Mouse (Mus musculus) limb, embryonic 11.5 days (tissue): ENCODE measurements at regions not wholly inside any gene's neighbourhood (a gene's known extent, or its start where the extent isn't known, plus 50 kb on each side); places are given as distances from the start of the nearest gene placed in this dataset.
"Not testable (repeated sequence)": the region's sequence is repeated elsewhere in the genome, so short reads cannot be mapped to it uniquely, and the experiment has no call there.

Source experiments
- ATAC-seq: fragments of 200-750 bp; cut with Nextera tagmentation; 2 replicates; pipeline ENCODE4 v1.8.0; 2017; ENCODE audit warnings: low read depth; ENCODE audit not compliant: insufficient number of reproducible peaks, low FRiP score, low TSS enrichment
- DNase-seq: peaks from one replicate; pipeline ENCODE4 v3.0.0-alpha.2; 2015; ENCODE audit warnings: low spot score
- H3K27ac ChIP-seq: fragments of 300-500 bp; sonication (generic); replicated peaks from 2 replicates; pipeline ENCODE4 v1.5.1; 2014; ENCODE audit warnings: low read depth, mild to moderate bottlenecking, low read length
- H3K27me3 ChIP-seq: fragments of 300-500 bp; sonication (generic); 2 replicates; pipeline ENCODE4 v1.6.1; 2014; ENCODE audit warnings: mild to moderate bottlenecking, low read length, mixed read lengths; ENCODE audit not compliant: control insufficient read depth, insufficient read depth
- H3K36me3 ChIP-seq: fragments of 300-500 bp; sonication (generic); 2 replicates; pipeline ENCODE4 v1.6.1; 2014; ENCODE audit warnings: mild to moderate bottlenecking, low read length, moderate library complexity, mixed read lengths; ENCODE audit not compliant: control insufficient read depth, insufficient read depth
- H3K4me1 ChIP-seq: fragments of 300-500 bp; sonication (generic); 2 replicates; pipeline ENCODE4 v1.6.1; 2014; ENCODE audit warnings: low read length, mixed read lengths; ENCODE audit not compliant: control insufficient read depth, insufficient read depth
- H3K4me2 ChIP-seq: fragments of 300-500 bp; sonication (generic); 2 replicates; pipeline ENCODE4 v1.6.1; 2014; ENCODE audit warnings: low read depth, mild to moderate bottlenecking, moderate library complexity; ENCODE audit not compliant: severe bottlenecking
- H3K4me3 ChIP-seq: fragments of 300-500 bp; sonication (generic); 2 replicates; pipeline ENCODE4 v1.5.1; 2014; ENCODE audit warnings: low read depth, low read length
- H3K9ac ChIP-seq: fragments of 300-500 bp; sonication (generic); 2 replicates; pipeline ENCODE4 v1.6.1; 2014; ENCODE audit warnings: mild to moderate bottlenecking, low read length
- H3K9me3 ChIP-seq: fragments of 300-500 bp; sonication (generic); 2 replicates; pipeline ENCODE4 v1.6.1; 2016; ENCODE audit warnings: low read length; ENCODE audit not compliant: control insufficient read depth
- WGBS: fragments of 180-500 bp; shearing (Covaris S2); extraction: QIAGEN DNeasy Blood & Tissue Kit; methylation state at CpG from one replicate; pipeline ENCODE4 v1.1.7; 2014; 5-methylcytosine and 5-hydroxymethylcytosine counted together

- WGBS, result 85% methylated on average over 3 of the region's 3 CpGs
Observed at GRCm38 (mm10) chr14:102181269-102181668, 451.5 kb downstream of the Lmo7 start.

GRCm38 (mm10) chr14:102171775-102172174, 442.0 kb downstream of the Lmo7 start:
- WGBS, result 86% methylated on average over 2 of the region's 2 CpGs
- no peak for DNase-seq
- Histone ChIP-seq H3K27me3 (no peaks in the 10 kb centered on the region), H3K9ac (no peak overlapping the region), H3K4me3 (no peak overlapping the region), H3K36me3 (no peaks in the 10 kb centered on the region), H3K4me2 (no peak overlapping the region), H3K27ac (no peak overlapping the region), H3K4me1 (no peaks in the 10 kb centered on the region), H3K9me3 (no peaks in the 10 kb centered on the region)
- no peak for ATAC-seq

More at GRCm38 (mm10) chr14:102181269-102181668, 451.5 kb downstream of the Lmo7 start:
- no peak overlapping the region for H3K27ac ChIP-seq
- no peaks in the 10 kb centered on the region for H3K36me3 ChIP-seq
- H3K27me3 ChIP-seq, result no peaks in the 10 kb centered on the region
- no peaks in the 10 kb centered on the region for H3K9me3 ChIP-seq
- no peak for ATAC-seq
- no peak overlapping the region for H3K9ac ChIP-seq
- no peaks in the 10 kb centered on the region for H3K4me1 ChIP-seq
- H3K4me2 ChIP-seq, result no peak overlapping the region
- no peak overlapping the region for H3K4me3 ChIP-seq
- DNase-seq, result no peak

- WGBS, result 89% methylated on average over 3 of the region's 3 CpGs
- no peaks in the 10 kb centered on the region for H3K9me3 ChIP-seq
- H3K9ac ChIP-seq, result no peak overlapping the region
- H3K36me3 ChIP-seq, result no peaks in the 10 kb centered on the region
- H3K4me1 ChIP-seq, result no peaks in the 10 kb centered on the region
- ATAC-seq (no peak), DNase-seq (no peak)
- H3K27me3 ChIP-seq, result no peaks in the 10 kb centered on the region
- H3K4me2 ChIP-seq, result no peak overlapping the region
- no peak overlapping the region for H3K4me3 ChIP-seq
- H3K27ac ChIP-seq, result no peak overlapping the region
Observed at GRCm38 (mm10) chr14:102161291-102162284, 431.8 kb downstream of the Lmo7 start.

- H3K4me2 ChIP-seq, H3K9ac ChIP-seq, H3K27me3 ChIP-seq, H3K36me3 ChIP-seq, H3K4me3 ChIP-seq, DNase-seq, H3K9me3 ChIP-seq, H3K4me1 ChIP-seq, ATAC-seq, H3K27ac ChIP-seq: not testable (repeated sequence)
- 94% methylated on average over 4 of the region's 4 CpGs for WGBS
Observed at GRCm38 (mm10) chr14:102150410-102150809, 420.7 kb downstream of the Lmo7 start.

- Histone ChIP-seq H3K27me3 (no peaks in the 10 kb centered on the region), H3K9ac (no peak overlapping the region), H3K4me1 (no peaks in the 10 kb centered on the region), H3K27ac (no peak overlapping the region), H3K4me3 (no peak overlapping the region), H3K4me2 (no peak overlapping the region), H3K36me3 (no peaks in the 10 kb centered on the region), H3K9me3 (no peaks in the 10 kb centered on the region)
- no peak for DNase-seq
- no peak for ATAC-seq
- WGBS, result 52% methylated on average over 2 of the region's 2 CpGs
Observed at GRCm38 (mm10) chr14:102142720-102143119, 413.0 kb downstream of the Lmo7 start.

- ATAC-seq, result no peak
- WGBS, result 93% methylated on average over 1 of the region's 1 CpGs
- no peak overlapping the region for H3K9ac ChIP-seq
Observed at GRCm38 (mm10) chr14:102138936-102139335, 409.2 kb downstream of the Lmo7 start.

GRCm38 (mm10) chr14:102118166-102118565, 388.4 kb downstream of the Lmo7 start:
- Histone ChIP-seq H3K36me3 (no peaks in the 10 kb centered on the region), H3K4me1 (no peaks in the 10 kb centered on the region), H3K9me3 (no peaks in the 10 kb centered on the region), H3K4me2 (no peak overlapping the region), H3K4me3 (no peak overlapping the region), H3K27me3 (no peaks in the 10 kb centered on the region), H3K27ac (no peak overlapping the region), H3K9ac (no peak overlapping the region)
- DNase-seq (no peak), ATAC-seq (no peak)
- WGBS, result 78% methylated on average over 3 of the region's 3 CpGs

More at GRCm38 (mm10) chr14:102138936-102139335, 409.2 kb downstream of the Lmo7 start:
- DNase-seq, result no peak
- H3K36me3 ChIP-seq, result no peaks in the 10 kb centered on the region
- no peak overlapping the region for H3K27ac ChIP-seq
- H3K4me1 ChIP-seq, result no peaks in the 10 kb centered on the region
- no peaks in the 10 kb centered on the region for H3K9me3 ChIP-seq
- no peak overlapping the region for H3K4me3 ChIP-seq
- H3K4me2 ChIP-seq, result no peak overlapping the region
- no peaks in the 10 kb centered on the region for H3K27me3 ChIP-seq

GRCm38 (mm10) chr14:102106165-102106564, 376.4 kb downstream of the Lmo7 start:
- no peaks in the 10 kb centered on the region for H3K4me1 ChIP-seq
- ATAC-seq (no peak), DNase-seq (no peak)
- 83% methylated on average over 3 of the region's 3 CpGs for WGBS
- no peak overlapping the region for H3K4me3 ChIP-seq
- no peak overlapping the region for H3K4me2 ChIP-seq
- no peaks in the 10 kb centered on the region for H3K36me3 ChIP-seq
- no peak overlapping the region for H3K27ac ChIP-seq
- H3K9ac ChIP-seq, result no peak overlapping the region
- H3K9me3 ChIP-seq, result no peaks in the 10 kb centered on the region
- H3K27me3 ChIP-seq, result no peaks in the 10 kb centered on the region
